Mouse (Mus musculus) heart, postnatal 0 days (tissue): ENCODE measurements at regions not wholly inside any gene's neighbourhood (a gene's known extent, or its start where the extent isn't known, plus 50 kb on each side); places are given as distances from the start of the nearest gene placed in this dataset.

ENCODE experiments used
- CTCF ChIP-seq: IDR thresholded peaks from 2 replicates; pipeline ENCODE4 v1.5.1; 2016; ENCODE audit warnings: antibody characterized with exemption, control low read depth, low read depth
- EP300 ChIP-seq: IDR thresholded peaks from 2 replicates; pipeline ENCODE4 v1.6.1; 2016; ENCODE audit warnings: antibody characterized with exemption, low read depth

DNA sequence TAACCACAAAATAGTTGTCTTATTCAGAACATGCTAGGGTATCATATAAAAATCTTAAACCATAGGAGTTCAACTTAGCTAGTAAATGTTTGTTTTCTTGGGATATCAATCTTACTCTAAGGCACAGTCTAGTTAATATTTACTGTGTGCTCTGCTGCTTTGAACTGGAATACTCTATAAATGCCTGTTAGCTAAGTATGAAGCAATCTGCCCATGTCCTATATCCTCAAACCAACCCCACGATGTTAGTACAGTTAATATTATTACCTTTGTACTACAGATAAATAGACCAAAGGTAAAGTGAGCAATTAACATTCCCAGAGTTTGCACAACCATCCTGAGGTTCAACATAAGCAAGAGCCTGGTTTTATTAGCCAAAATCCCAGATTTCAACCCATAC is 145.7 kb upstream of the Ednrb start:
- TF ChIP-seq CTCF, result no peak
- TF ChIP-seq EP300, result no peak
